Mouse (Mus musculus): ENCODE data around the gene Vmn1r23.
"Not testable (repeated sequence)": the region's sequence is repeated elsewhere in the genome, so short reads cannot be mapped to it uniquely, and the experiment has no call there.

Gene Vmn1r23

GRCm38 (mm10) chr6:57926738-57927137 lies at the start of gene Vmn1r23:
Gene Vmn1r23, minus strand, starts transcription at chr6:57926838.
- DNase-seq: no peak

- DNase-seq: not testable (repeated sequence)
Measured at GRCm38 (mm10) chr6:57961403-57961802, 34.8 kb upstream of the Vmn1r23 start, which contains the start of gene Vmn1r24. Gene Vmn1r24, minus strand, starts transcription at chr6:57961503.

GRCm38 (mm10) chr6:57907928-57908327 lies 18.7 kb downstream of the Vmn1r23 start, which contains the start of gene Vmn1r22:
Gene Vmn1r22, minus strand, starts transcription at chr6:57908028.
- DNase-seq: no peak

Measured in kidney, postnatal 14 days (tissue).